Mouse (Mus musculus): ENCODE data around the gene Gm884. TPM values are rescaled to one million over a fixed set of nuclear protein-coding genes. Genes with fewer than 3 reads are reported as not detected.

The Gm884 gene
- polyA plus RNA-seq, 1 experiment = not detected

DNA sequence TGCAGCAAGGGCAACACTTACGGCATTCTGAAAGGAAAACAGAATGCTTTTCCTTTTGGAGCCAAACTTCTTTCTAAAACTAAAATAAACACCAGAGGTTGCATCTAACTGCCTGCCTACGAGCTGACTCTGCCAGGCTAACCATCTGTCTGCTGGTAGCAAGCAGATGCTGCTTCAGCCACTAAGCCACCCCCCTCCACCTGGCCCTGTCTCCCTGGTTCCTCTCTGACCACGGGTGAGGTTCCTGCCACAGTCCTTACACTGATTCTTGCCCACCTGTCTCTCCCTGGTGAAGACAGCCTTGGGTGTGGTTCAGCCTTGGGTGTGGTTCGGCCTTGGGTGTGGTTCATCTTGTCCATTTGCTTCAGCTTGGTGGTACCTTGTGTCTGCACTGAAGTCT is 40.9 kb upstream of the Gm884 start:
- H3K79me2 ChIP-seq (ENCODE audit: control insufficient read depth, insufficient read depth) = no peaks in the 10 kb centered on the region
- H3K36me3 ChIP-seq (ENCODE audit: control insufficient read depth, insufficient read depth) = no peaks in the 10 kb centered on the region
- H3K27me3 ChIP-seq (ENCODE audit: control insufficient read depth, insufficient read depth, insufficient read length) = peaks cover 60% of the 10 kb centered on the region
- H3K79me3 ChIP-seq (ENCODE audit: low read depth) = no peaks in the 10 kb centered on the region
- no peak overlapping the region for H3ac ChIP-seq (ENCODE audit: control insufficient read depth, insufficient read length, low read depth)
- no peak for TF ChIP-seq MYOD1 (IDR thresholded peaks at IDR 0.05; ENCODE audit: control insufficient read depth, insufficient read length, low read depth)
- no peak overlapping the region for H3K4me3 ChIP-seq (ENCODE audit: insufficient read depth, poor library complexity, severe bottlenecking)

- H3K79me3 ChIP-seq (ENCODE audit: low read depth) = no peaks in the 10 kb centered on the region
- H3K36me3 ChIP-seq (ENCODE audit: control insufficient read depth, insufficient read depth) = no peaks in the 10 kb centered on the region
- H3ac ChIP-seq (ENCODE audit: control insufficient read depth, insufficient read length, low read depth) = no peak overlapping the region
- peaks cover 55% of the 10 kb centered on the region for H3K27me3 ChIP-seq (ENCODE audit: control insufficient read depth, insufficient read depth, insufficient read length)
- H3K4me3 ChIP-seq (ENCODE audit: insufficient read depth, poor library complexity, severe bottlenecking) = no peak overlapping the region
- no peaks in the 10 kb centered on the region for H3K79me2 ChIP-seq (ENCODE audit: control insufficient read depth, insufficient read depth)
- TF ChIP-seq USF1 (IDR thresholded peaks at IDR 0.05; ENCODE audit: low read depth) = no peak
- no peak for TF ChIP-seq MYOG (IDR thresholded peaks at IDR 0.05; ENCODE audit: control insufficient read depth, extremely low read depth, insufficient read length)
- TF ChIP-seq CTCF (IDR thresholded peaks at IDR 0.05; ENCODE audit: control insufficient read depth, insufficient read depth, insufficient read length) = no peak
- TF ChIP-seq MAX (IDR thresholded peaks at IDR 0.05) = no peak
- no peak for TF ChIP-seq MYOD1 (IDR thresholded peaks at IDR 0.05; ENCODE audit: control insufficient read depth, insufficient read length, low read depth)
- no peak for TF ChIP-seq FOSL1 (IDR thresholded peaks at IDR 0.05; ENCODE audit: insufficient read depth, low read length, poor library complexity, severe bottlenecking)
- TF ChIP-seq CEBPB (IDR thresholded peaks at IDR 0.05; ENCODE audit: low read depth) = no peak
Observed at GRCm38 (mm10) chr11:103658189-103658588, 37.2 kb upstream of the Gm884 start.

GRCm38 (mm10) chr11:103656520-103656919 is 35.6 kb upstream of the Gm884 start:
- H3K27me3 ChIP-seq (ENCODE audit: control insufficient read depth, insufficient read depth, insufficient read length) = peaks cover 63% of the 10 kb centered on the region

DNA sequence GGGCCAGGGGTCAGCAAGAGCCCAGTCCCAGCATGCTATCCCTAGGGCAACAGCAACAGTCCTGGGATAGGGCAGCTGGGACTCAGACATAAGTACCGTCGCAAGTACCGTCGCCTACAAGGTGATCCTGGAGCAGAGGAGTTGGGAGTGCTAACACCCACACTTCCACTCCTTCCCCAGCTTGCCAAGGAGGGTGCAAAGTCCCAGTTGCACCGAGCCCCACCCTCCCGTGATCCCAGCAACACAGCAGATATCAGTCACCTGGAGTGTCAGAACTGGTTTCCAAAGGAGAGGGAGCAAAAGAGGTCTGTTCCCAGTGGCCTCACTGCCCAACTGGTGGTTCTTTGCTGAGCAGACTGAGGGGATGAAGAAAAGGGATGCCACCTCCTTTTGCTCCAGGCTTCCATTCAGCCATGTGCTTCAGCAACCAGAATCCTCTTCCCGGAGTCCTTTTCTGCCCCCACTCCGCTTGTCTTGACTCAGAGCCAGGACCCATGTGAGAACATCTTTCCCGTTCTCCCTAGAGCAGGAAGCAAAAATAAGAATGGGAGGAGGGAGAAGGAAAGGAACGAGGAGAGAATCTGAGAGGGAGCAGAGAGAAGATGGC is 32.5 kb upstream of the Gm884 start:
- no peaks in the 10 kb centered on the region for H3K79me2 ChIP-seq (ENCODE audit: control insufficient read depth, insufficient read depth)
- no peaks in the 10 kb centered on the region for H3K79me3 ChIP-seq (ENCODE audit: low read depth)
- no peak for TF ChIP-seq MYOG (IDR thresholded peaks at IDR 0.05; ENCODE audit: control insufficient read depth, extremely low read depth, insufficient read length)
- TF ChIP-seq FOSL1 (IDR thresholded peaks at IDR 0.05; ENCODE audit: insufficient read depth, low read length, poor library complexity, severe bottlenecking) = no peak
- H3K4me3 ChIP-seq (ENCODE audit: insufficient read depth, poor library complexity, severe bottlenecking) = no peak overlapping the region
- H3K36me3 ChIP-seq (ENCODE audit: control insufficient read depth, insufficient read depth) = no peaks in the 10 kb centered on the region
- no peak overlapping the region for H3ac ChIP-seq (ENCODE audit: control insufficient read depth, insufficient read length, low read depth)
- peaks cover 80% of the 10 kb centered on the region for H3K27me3 ChIP-seq (ENCODE audit: control insufficient read depth, insufficient read depth, insufficient read length)

More at GRCm38 (mm10) chr11:103656520-103656919, 35.6 kb upstream of the Gm884 start:
- H3K79me3 ChIP-seq (ENCODE audit: low read depth) = no peaks in the 10 kb centered on the region
- TF ChIP-seq USF1 (IDR thresholded peaks at IDR 0.05; ENCODE audit: low read depth) (no peak), MYOG (IDR thresholded peaks at IDR 0.05; ENCODE audit: control insufficient read depth, extremely low read depth, insufficient read length) (no peak), MAX (IDR thresholded peaks at IDR 0.05) (no peak), FOSL1 (IDR thresholded peaks at IDR 0.05; ENCODE audit: insufficient read depth, low read length, poor library complexity, severe bottlenecking) (no peak), CTCF (IDR thresholded peaks at IDR 0.05; ENCODE audit: control insufficient read depth, insufficient read depth, insufficient read length) (no peak), CEBPB (IDR thresholded peaks at IDR 0.05; ENCODE audit: low read depth) (no peak), MYOD1 (IDR thresholded peaks at IDR 0.05; ENCODE audit: control insufficient read depth, insufficient read length, low read depth) (no peak)
- no peaks in the 10 kb centered on the region for H3K79me2 ChIP-seq (ENCODE audit: control insufficient read depth, insufficient read depth)
- H3K4me3 ChIP-seq (ENCODE audit: insufficient read depth, poor library complexity, severe bottlenecking) = no peak overlapping the region
- H3ac ChIP-seq (ENCODE audit: control insufficient read depth, insufficient read length, low read depth) = no peak overlapping the region
- H3K36me3 ChIP-seq (ENCODE audit: control insufficient read depth, insufficient read depth) = no peaks in the 10 kb centered on the region

GRCm38 (mm10) chr11:103651426-103651825 is 30.5 kb upstream of the Gm884 start:
- Histone ChIP-seq H3K4me3 (ENCODE audit: insufficient read depth, poor library complexity, severe bottlenecking) (no peak overlapping the region), H3K79me2 (ENCODE audit: control insufficient read depth, insufficient read depth) (no peaks in the 10 kb centered on the region), H3ac (ENCODE audit: control insufficient read depth, insufficient read length, low read depth) (no peak overlapping the region), H3K27me3 (ENCODE audit: control insufficient read depth, insufficient read depth, insufficient read length) (peaks cover 84% of the 10 kb centered on the region), H3K36me3 (ENCODE audit: control insufficient read depth, insufficient read depth) (no peaks in the 10 kb centered on the region), H3K79me3 (ENCODE audit: low read depth) (no peaks in the 10 kb centered on the region)
- TF ChIP-seq CTCF (IDR thresholded peaks at IDR 0.05; ENCODE audit: control insufficient read depth, insufficient read depth, insufficient read length) (no peak), MYOD1 (IDR thresholded peaks at IDR 0.05; ENCODE audit: control insufficient read depth, insufficient read length, low read depth) (no peak), USF1 (IDR thresholded peaks at IDR 0.05; ENCODE audit: low read depth) (no peak), FOSL1 (IDR thresholded peaks at IDR 0.05; ENCODE audit: insufficient read depth, low read length, poor library complexity, severe bottlenecking) (no peak), CEBPB (IDR thresholded peaks at IDR 0.05; ENCODE audit: low read depth) (no peak), MAX (IDR thresholded peaks at IDR 0.05) (no peak), MYOG (IDR thresholded peaks at IDR 0.05; ENCODE audit: control insufficient read depth, extremely low read depth, insufficient read length) (no peak)

DNA sequence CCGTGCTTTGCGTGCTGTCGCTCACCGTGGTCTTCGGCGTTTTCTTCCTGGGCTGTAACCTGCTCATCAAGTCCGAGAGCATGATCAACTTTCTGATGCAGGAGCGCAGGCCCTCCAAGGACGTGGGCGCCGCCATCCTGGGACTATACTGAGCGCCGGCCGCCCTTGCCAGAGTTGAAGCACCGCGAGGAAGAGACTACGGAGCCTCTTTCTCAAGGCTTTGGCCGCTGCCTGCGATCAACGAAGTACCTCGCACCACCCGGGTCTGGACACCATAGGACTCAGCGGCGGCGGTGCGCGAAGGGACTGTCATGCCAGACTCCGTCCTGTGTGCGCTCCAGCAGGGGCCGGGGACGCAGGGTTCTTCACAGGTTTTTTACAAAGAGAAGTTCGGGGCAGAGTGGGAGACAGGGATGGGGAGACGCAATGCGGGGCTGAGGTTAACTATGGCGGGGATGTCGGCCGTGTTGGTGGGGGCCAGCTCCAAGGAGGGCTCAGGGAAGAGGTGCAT is 29.1 kb upstream of the Gm884 start:
- H3K79me3 ChIP-seq (ENCODE audit: low read depth) = no peaks in the 10 kb centered on the region
- no peak for TF ChIP-seq MYOD1 (IDR thresholded peaks at IDR 0.05; ENCODE audit: control insufficient read depth, insufficient read length, low read depth)
- TF ChIP-seq CTCF (IDR thresholded peaks at IDR 0.05; ENCODE audit: control insufficient read depth, insufficient read depth, insufficient read length) = no peak
- no peak for TF ChIP-seq MYOG (IDR thresholded peaks at IDR 0.05; ENCODE audit: control insufficient read depth, extremely low read depth, insufficient read length)
- no peak for TF ChIP-seq CEBPB (IDR thresholded peaks at IDR 0.05; ENCODE audit: low read depth)
- TF ChIP-seq MAX (IDR thresholded peaks at IDR 0.05) = no peak
- no peak for TF ChIP-seq FOSL1 (IDR thresholded peaks at IDR 0.05; ENCODE audit: insufficient read depth, low read length, poor library complexity, severe bottlenecking)
- no peak for TF ChIP-seq USF1 (IDR thresholded peaks at IDR 0.05; ENCODE audit: low read depth)
- H3K36me3 ChIP-seq (ENCODE audit: control insufficient read depth, insufficient read depth) = no peaks in the 10 kb centered on the region
- peaks cover 80% of the 10 kb centered on the region for H3K27me3 ChIP-seq (ENCODE audit: control insufficient read depth, insufficient read depth, insufficient read length)
- no peaks in the 10 kb centered on the region for H3K79me2 ChIP-seq (ENCODE audit: control insufficient read depth, insufficient read depth)
- H3K4me3 ChIP-seq (ENCODE audit: insufficient read depth, poor library complexity, severe bottlenecking) = no peak overlapping the region
- H3ac ChIP-seq (ENCODE audit: control insufficient read depth, insufficient read length, low read depth) = no peak overlapping the region
